Mouse (Mus musculus) forebrain, embryonic 13.5 days (tissue): Measurements from ENCODE around the gene Slc47a2. TPM values are rescaled to one million over a fixed set of nuclear protein-coding genes. Genes with fewer than 3 reads are reported as not detected.

ENCODE experiments used
- polyA plus RNA-seq: library from polyadenylated mRNA; unstranded; fragments of >200 nt; fragmentation: Nextera tagmentation; extraction: Ambion mirVana; gene quantifications from 2 replicates; pipeline ENCODE4 v1.2.1, GENCODE M21; 2015

Slc47a2 gene
- polyA plus RNA-seq, 1 experiment from 2014 or later = not detected

Other genes with a start within 250 kb of the Slc47a2 start
- gene Tnfrsf13b, start 216.1 kb downstream of the Slc47a2 start, polyA plus RNA-seq = 0.48 and 0.63 TPM in 2 replicates
- 272 and 304 TPM in 2 replicates for gene Usp22, start 167.8 kb downstream of the Slc47a2 start, polyA plus RNA-seq
- gene Aldh3a1, start 135.3 kb downstream of the Slc47a2 start, polyA plus RNA-seq = not detected in 2 replicates
- gene Aldh3a2, start 75.4 kb downstream of the Slc47a2 start, polyA plus RNA-seq = 20.4 and 21.0 TPM in 2 replicates
- gene Slc47a1, start 35.5 kb upstream of the Slc47a2 start, polyA plus RNA-seq = 0.06 TPM in 1 of 2 replicates, not detected in the other
- 10.1 and 12.2 TPM in 2 replicates for gene Rnf112, start 111.3 kb upstream of the Slc47a2 start, polyA plus RNA-seq
- 56.9 and 57.1 TPM in 2 replicates for gene Mfap4, start 142.6 kb upstream of the Slc47a2 start, polyA plus RNA-seq
- gene Mapk7, start 151.5 kb upstream of the Slc47a2 start, polyA plus RNA-seq = 91.2 and 96.8 TPM in 2 replicates
- gene B9d1, start 162.3 kb upstream of the Slc47a2 start, polyA plus RNA-seq = 43.4 and 48.2 TPM in 2 replicates
- 41.8 and 45.3 TPM in 2 replicates for gene Epn2, start 236.8 kb upstream of the Slc47a2 start, polyA plus RNA-seq